Mouse (Mus musculus) cerebral cortex, adult 2 months (tissue): ENCODE data around the gene Rrp12.

Experiments
- WGBS: fragments of 180-500 bp; shearing (Covaris S2); methylation state at CpG from one replicate; pipeline ENCODE4 v1.1.7; 2018; 5-methylcytosine and 5-hydroxymethylcytosine counted together

Rrp12 gene

GRCm38 (mm10) chr19:41829381-41830105, 66.4 kb downstream of the Rrp12 start, which contains the start of gene Frat1:
Gene Frat1, plus strand, starts transcription at chr19:41829970.
- WGBS = under 1% methylated on average over 39 of the region's 39 CpGs

- 70% methylated on average over 3 of the region's 3 CpGs for WGBS
Observed at GRCm38 (mm10) chr19:41828941-41829340, 67.0 kb downstream of the Rrp12 start.

GRCm38 (mm10) chr19:41826529-41826928, 69.4 kb downstream of the Rrp12 start:
- 94% methylated on average over 2 of the region's 3 CpGs for WGBS

GRCm38 (mm10) chr19:41824950-41825349, 71.0 kb downstream of the Rrp12 start:
- WGBS = 84% methylated on average over 5 of the region's 5 CpGs

GRCm38 (mm10) chr19:41822589-41822988, 73.4 kb downstream of the Rrp12 start:
- WGBS = 88% methylated on average over 1 of the region's 1 CpGs

GRCm38 (mm10) chr19:41821436-41821835, 74.5 kb downstream of the Rrp12 start:
- 53% methylated on average over 5 of the region's 5 CpGs for WGBS

GRCm38 (mm10) chr19:41818749-41819148, 77.2 kb downstream of the Rrp12 start:
- WGBS = 63% methylated on average over 4 of the region's 4 CpGs

GRCm38 (mm10) chr19:41817325-41817724, 78.6 kb downstream of the Rrp12 start:
- WGBS = 60% methylated on average over 10 of the region's 10 CpGs

GRCm38 (mm10) chr19:41816915-41817314, 79.1 kb downstream of the Rrp12 start:
- 74% methylated on average over 5 of the region's 5 CpGs for WGBS

- WGBS = 74% methylated on average over 5 of the region's 5 CpGs
Observed at GRCm38 (mm10) chr19:41816410-41816809, 79.6 kb downstream of the Rrp12 start.

- 95% methylated on average over 4 of the region's 4 CpGs for WGBS
Observed at GRCm38 (mm10) chr19:41813374-41813773, 82.6 kb downstream of the Rrp12 start.
